Mouse (Mus musculus) testis, postnatal 10 days (tissue): ENCODE measurements around the gene Pla2g4a.

Experiments used
- DNase-seq: peaks from one replicate; pipeline ENCODE4 v3.0.0; 2021; ENCODE audit warnings: low spot score

The Pla2g4a gene

DNA sequence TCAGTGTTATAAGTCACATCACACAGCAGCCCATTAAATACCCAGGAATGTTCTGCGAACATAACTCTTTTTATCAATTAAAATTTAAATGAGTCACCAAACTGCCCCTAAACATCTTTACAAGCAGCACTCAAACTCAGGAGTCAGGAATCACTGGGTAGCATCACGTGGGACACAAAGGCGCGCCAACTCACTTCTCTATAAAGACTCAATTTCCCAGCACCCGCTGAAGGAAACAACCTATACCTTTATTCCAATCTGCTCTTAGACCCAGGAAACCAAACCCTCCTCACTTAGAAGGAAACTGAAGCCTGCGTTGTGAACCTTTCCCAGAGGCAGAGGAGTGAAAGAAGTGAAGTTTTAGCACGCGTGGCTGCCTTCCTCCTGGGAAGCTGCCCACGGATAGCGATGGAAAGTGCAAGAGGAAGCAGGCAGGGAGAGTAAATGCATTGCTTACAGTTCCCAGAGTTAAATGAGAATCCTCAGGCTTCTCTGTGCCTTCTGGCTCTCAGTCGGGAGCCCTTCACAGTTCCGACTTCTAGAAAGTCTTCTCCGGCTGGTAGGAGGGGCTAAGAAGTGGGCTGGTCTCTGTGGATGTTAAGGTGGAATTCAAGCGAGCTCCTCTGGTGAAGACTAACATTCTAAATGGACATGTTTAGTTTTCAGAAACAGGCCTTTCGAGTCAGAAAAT is at the start of gene Pla2g4a:
Gene Pla2g4a (minus strand): TSS at position 557 of the 691 bp plus-strand sequence.
- peak; percentile 52 for DNase-seq

DNA sequence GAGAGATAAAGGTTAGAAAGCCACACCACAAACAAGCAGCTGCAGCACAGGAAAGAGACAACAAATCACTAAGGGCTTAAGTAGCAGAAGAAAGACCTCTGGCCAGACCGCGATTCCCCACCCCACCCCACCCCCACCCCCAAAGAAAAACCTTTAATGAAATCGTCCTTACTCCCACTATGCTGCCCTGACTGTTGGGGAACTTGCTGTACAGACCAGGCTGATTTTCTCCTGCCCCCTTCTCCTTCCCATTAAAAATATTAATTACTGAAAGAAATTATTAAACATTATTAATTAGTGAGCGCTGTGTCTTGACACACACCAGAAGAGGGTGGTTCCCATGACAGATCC is 49.5 kb upstream of the Pla2g4a start:
- no peak for DNase-seq

DNA sequence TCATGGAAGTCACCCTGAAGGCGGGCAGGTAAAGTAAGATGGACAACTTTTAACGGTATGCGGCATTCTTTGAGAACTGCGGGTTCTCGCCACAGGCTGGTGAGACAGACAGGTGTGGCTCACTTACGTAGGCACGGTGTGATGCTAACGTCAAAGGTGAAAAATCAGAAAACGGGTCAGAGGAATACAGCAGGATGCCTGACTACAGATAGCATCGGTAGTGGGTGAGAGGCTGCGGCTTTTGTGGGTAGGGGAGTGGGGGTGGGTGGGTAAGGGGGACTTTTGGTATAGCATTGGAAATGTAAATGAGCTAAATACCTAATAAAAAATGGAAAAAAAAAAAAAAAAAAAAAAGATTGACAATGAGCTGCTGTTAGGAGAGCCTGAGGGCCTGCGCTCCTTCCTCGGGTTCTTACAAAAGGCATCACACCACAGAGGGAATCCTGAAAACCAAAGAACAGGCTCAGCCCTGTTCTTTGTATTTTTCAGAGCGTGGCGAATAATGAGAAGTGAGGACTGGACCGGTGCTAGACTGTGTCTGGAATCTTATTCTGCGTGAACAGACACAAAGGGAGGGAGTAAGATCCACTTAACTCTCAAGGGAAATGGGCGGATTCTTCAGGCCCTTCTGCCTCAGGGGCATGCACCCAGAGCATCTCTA is 49.0 kb upstream of the Pla2g4a start:
- DNase-seq: no peak

DNA sequence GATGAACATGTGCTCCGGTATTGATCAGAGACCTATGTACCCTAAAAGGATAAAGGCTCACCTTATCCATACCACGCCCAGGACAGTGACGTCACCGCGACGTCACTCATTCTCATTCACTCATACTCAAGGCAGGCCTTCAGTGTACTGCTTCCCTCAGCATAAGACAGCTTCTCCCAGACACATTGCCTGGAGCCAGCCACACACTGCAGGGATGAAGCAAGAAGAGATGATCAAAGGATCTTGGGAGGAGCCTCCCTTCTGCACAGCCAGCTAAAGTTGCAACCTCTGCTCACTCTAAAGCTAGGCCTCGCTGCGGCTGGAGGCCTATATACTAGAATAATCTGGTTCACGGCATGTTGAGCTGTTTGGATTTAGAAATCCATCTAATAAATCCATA is 48.0 kb upstream of the Pla2g4a start:
- no peak for DNase-seq

DNA sequence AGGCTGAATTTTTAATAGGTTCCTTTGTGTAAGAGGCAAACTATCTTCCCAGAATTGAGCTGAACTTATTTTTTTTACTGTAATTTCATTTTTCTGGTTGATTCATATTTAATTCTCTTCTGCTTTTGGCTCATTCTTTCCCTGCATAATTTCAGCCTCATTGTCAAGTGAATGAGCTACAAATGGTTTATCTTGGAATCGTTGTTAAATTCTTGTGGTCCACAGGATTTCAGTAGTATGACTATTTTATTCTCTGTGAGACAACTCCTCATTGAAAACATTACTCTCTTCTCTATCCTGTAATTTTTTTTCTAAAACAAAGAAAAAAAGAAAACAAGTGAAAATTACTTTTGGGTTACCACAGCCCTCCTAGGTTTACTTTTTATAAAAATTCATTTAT is 14.5 kb upstream of the Pla2g4a start:
- no peak for DNase-seq

DNA sequence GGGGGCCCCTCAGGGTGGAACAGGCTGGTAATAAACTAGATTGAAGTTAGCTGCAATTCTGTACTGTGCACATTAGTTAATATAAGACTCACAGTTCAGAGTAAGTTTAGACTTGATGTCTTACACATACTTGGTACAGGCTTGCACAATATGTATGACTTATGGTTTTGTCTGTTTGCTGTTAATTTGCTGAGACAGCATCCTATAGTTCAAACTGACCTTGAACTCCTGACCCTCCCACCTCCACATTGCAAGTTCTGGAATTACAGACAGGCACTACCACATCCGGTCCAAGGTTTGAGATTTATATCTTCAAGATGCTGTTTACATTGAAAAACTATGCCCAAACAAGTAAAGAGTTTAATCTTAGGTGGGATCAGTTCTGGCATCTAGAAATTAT is 4.7 kb upstream of the Pla2g4a start:
- no peak for DNase-seq

DNA sequence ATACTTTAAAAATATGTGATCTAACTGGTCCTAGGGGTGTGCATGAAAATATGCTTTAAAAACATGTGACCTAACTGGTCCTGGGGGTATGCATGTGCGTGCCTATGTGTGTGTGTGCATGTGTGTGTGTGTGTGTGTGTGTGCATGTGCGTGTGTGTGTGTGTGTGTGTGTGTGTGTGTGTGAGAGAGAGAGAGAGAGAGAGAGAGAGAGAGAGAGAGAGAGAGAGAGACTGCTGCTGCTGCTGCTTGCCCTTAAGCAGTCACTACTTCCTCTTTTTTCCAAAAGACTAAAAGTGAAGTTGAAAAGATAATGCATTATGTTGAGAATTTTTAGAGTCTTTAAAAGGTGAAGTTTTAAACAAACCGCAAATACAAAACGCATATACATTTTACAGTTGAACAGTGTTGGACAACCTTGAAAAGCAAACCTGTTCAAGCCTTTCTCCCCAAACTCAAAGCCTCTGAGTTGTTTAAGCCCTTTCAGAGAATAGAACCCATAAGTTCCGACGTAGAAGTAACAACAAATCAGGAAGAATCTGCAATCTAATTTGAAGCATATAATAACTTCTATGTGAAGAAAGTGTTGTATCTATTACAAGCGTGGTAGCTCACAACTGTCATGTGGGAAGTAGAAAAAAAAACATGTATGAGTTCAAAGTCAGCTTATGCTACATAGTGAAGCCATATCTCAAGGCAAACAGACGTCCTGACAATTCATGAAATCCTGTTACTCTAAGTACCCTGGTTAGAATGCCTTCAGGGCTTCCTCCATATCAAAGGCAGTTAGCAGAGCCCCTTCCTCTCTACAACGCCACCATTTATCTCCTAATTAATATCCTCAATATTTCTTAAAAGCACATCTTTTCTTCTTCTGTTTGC is 574 bp upstream of the Pla2g4a start:
- no peak for DNase-seq

DNA sequence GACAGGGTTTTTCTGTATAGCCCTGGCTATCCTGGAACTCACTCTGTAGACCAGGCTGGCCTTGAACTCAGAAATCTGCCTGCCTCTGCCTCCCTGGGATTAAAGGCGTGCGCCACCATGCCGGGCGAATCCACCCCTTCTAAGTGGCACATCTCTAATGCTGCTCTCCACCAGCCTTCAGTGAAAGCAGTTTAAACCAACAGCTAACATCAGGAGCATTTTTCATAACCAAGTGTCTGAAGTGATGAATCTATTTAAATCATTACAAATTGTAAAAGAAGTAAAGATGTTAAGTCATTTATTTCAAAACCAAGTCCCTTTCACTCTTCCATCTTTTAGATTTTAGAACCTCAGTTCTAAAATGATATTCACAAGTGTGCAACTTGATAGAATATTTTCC is 839 bp downstream of the Pla2g4a start:
- DNase-seq: no peak

DNA sequence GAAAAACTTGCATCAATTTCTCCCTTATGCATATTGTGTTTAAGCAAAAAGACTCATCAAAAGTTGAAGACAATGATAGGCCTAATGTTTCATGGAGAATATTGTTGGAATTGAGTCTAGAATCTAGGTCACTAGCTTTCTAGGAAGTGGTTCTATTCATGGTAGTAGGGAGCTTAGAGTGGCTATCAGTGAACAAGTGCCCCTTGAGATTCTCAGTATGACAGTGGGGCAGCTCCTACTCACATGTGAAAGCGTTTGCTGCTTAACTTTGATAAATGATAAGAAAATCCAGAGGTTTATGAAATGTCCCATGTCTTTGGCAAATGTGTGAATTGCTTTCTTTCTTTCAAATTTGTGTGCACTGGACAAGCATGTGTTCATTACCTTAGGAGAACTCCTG is 2.0 kb downstream of the Pla2g4a start:
- no peak for DNase-seq

DNA sequence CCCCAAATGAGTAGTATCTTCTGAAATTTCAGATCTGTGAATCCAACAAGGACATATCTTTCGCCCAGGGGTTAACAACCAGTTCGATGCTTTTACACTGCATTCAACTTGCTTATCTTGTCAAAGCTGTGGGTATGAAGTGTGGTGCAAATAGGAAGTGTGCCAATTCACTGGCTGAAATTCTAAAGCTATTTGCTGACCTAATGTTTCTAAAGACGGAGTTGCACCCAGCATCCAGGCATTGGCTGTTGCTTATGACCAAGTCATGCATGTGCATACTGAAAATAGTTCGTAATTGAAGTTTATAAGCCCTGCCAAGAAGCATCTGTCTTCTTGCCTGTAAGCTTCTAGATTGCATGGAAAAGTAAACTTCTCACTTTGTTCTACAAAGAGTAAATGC is 5.6 kb downstream of the Pla2g4a start:
- DNase-seq: no peak

DNA sequence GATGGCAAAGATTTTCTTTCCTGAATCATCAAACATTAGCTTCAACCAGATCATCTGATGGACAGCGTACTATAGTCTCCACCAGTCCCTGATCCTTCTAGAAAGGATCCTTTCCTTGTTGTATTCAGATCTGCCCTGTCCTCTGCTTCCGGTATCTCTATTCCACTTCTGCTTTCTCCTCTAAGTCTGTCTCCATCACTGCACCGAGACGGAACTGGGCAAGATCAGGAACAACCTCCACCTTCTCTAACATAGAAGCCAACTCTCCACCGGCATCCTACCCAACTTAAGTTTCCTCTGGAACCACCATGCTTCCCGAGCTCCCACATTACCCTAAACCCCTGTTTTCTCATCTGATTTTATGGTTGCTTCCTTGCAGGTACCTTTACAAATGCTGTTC is 7.1 kb downstream of the Pla2g4a start:
- no peak for DNase-seq

DNA sequence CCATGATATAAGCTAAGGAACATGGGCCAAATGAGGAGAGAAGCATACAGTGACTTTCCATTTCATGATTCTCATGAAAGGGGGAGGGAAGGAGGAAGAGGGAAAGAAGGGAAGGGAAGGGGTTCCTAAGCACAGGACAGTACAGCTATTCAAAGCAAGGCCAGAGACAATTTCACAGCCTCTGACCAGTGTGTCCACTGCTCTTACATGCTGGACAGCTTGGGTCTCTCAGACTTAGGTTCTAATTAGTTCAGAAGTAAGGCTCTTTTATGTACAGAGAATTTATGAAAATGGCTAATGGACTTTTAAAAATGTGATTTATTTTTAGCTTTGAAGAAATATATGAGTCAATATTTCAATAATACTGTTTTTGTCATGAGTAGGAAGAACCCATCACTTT is 9.0 kb downstream of the Pla2g4a start:
- DNase-seq: no peak

DNA sequence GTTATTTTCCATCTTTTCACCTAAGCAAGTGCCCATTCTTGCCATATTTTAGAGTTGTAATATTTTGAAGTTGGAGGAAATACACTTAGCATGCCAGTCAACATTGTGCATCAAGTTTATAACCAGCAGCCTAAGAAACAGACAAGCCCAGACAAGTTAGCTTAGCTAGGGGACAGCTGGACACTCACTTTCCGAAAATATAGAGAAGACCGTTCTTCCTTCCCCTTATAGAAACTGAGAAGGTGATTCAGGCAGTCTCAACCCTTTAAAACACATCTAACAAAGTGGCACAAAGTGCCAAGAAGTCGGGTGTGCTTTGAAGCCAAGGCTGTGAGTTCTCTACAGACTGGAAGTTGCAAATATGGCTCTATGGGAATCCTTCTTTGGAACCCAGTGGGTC is 10.4 kb downstream of the Pla2g4a start:
- DNase-seq: no peak

DNA sequence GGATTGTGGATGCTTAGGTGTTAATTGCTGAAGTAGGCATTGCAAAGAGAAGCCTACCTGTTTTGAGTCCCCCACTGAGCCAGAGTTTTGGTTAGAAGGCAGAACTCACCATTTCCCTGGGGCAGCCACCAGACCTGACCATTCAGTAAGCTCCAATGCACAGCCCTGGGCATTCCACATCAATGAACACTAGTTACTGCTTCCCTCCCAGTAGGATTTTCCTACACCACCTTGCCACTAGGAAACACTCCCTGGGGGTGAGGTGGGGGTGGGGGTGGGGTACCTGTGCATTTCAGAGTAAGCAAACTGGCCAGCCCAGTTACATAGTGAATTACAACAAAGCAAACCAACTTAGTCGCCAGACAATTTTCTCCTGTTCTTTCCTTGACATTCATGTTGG is 10.8 kb downstream of the Pla2g4a start:
- DNase-seq: no peak

DNA sequence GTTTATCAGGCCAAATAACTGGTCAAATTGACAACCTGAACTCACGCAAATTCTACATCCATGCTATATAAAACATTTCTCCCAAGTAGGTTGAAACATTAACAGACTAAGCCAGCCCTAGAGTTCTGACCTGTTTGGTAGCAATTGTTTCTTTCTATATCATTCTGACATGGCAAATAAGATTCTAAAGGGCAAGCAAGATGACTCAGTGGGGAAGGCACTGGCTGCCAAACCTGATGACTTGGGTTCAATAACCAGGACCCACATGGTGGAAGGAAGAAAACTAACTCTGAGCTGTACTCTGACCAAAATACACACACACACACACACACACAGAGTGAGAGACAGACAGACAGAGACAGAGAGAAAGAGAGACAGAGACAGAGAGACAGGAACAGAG is 11.8 kb downstream of the Pla2g4a start:
- no peak for DNase-seq

DNA sequence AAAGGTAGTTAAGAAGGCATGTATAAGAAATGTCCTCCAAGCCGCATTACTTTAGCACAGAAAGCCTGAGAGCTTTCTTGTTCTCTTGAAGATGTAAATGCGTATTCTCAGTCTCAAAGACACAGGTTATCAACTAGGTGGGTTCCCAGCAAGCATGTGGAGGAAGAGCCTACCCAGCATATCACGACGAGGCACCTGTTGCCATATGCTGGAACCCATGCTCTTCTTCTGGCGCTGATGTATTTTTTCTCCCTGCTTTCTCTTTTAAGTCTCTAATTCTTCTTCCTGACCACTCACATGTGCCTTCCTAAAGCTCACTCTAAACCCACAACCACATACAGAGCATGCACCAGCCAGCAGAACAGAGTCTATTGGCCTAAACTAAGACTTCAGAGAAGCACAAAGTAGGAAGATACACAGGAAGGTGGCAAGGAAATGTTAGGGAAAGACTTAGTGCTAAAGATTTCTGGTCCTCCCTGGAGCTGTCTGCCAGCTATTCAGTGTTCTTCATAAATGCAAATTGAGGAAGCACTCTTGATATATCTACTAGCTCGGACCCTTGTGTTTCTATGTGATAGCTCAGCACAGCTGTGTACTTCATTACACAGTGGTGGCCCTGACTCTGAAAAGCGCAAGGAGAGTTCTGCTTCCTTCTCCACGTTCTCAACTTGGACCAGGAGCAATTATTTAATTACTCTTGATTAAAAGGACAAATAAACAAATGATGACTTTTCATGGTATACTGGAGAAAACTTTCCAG is 12.8 kb downstream of the Pla2g4a start:
- DNase-seq: no peak

DNA sequence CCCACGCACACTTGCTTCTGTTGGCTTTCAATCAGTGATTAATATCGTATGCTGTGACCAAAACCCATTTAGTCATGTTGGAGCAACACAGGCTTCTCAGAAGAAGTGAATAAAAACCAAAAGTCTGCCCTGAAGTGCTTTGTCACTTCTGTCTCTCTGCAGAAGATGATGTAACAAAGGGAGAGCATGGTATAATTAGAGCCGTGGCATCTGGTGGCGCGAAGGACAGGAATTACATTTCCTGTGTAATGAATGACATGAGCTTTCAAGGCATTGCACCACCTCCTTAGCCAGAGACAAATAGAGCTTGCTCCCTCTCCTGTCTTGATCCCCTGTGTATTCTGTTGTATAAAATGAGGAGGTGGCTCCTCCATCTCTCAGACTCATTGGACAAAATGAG is 14.1 kb downstream of the Pla2g4a start:
- no peak for DNase-seq

DNA sequence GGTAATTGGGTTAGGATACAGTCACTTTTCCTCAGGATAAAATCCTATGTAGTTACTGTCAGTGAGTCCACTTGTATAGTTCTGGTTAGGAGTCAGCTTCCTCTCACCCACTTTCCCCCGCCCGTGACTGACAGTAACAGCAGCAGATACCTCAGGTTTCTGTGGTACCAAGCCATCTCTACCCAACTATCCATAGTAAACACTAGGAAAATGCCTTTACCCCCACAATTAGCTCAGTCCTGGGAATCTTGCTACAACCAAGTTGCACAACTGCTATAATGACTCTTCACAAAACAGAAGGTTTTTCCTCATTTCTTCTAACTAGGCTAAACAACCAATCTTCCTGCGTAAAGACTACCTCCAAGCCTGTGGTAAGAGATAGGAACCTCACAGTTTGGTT is 14.7 kb downstream of the Pla2g4a start:
- DNase-seq: no peak

DNA sequence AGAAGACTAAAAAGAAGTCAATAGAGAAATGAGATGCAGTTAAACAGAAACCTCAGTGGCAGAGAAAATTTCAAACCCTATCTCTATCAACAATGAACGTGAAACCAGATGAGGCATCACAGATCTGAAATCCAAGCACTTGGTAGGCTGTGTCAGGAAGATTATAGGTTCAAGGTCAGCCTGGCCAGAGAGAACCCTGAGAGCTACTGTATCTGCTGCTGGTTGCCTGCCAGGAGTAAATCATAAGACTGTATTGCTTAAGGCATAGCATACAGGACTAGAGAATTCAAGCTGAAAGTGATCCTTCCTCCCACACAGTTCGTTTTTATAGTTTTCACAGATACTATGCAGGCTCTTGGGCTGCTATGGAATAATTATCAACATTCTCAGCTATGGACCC is 17.5 kb downstream of the Pla2g4a start:
- DNase-seq: no peak

DNA sequence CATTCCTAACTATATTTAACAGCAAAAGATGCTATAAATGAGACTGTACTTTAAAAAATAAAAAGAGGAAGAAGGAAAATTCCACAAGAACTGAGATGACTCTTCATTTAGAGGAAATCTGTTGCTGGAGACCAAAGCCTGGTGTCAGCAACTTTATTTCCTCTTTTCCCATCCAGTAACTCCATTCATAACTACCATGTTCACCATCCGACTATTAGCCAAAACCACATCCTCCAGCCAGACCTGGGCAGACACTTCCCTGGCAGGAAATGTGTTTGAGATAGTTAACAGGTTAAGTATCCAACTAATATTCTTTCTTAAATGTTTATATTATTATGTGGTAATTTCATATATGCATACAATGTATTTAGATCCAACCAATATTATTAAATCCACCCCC is 20.8 kb downstream of the Pla2g4a start:
- DNase-seq: no peak

DNA sequence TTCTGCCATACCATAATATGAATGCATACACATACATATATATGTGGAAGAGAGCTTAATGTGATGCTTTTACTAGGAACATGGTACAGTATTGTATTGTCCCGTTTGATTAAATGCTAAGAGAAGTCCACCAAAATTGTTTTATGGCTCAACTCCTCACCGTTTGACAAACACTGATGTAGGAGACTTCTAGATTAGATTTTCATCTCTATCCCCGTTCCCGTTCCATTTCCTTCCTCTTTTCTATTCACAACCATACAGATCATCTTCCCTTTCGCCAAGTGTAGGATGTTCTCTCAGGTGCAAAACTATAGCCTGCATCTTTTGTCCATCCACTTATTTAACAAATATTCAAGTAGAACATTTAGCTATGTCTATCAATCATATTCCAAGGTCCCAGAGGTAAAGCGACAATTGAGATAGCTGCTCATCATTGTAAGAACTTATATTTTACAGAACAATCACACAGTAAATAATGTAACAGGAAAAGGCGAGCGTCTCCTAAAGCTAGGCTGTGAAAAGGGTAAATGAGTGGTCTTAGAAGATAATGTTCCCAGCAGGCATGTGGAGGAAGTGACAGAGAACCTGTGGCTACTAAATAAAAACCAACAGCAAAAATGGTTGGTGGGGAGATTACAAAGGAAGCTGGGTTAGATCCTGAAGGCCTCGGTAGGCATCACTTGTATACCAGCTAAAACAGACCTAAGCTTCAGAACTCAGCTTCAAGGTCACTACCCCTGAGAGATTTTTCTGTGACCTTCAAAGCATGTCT is 21.6 kb downstream of the Pla2g4a start:
- DNase-seq: no peak

DNA sequence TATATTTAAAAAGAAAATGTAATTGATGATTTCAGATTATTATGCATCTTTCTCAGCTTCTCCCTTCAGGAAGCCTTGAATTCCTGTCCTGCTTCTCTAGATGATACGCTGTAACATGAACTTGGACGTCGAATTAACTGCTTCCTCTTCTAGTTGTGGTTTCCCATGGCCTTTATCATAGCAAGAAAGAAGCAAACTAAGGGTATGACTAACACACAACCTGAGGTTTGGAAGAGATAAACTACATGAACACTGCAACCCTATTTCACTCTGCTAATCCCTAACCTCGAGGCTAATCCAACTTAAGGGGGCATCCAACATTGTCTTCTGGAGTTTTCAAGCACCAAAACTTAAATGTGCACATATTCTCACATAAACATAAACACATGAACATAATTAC is 23.3 kb downstream of the Pla2g4a start:
- DNase-seq: no peak
